Mouse (Mus musculus): ENCODE results near the gene Lamb3.

Gene Lamb3

GRCm38 (mm10) chr1:193348261-193348962, 140.9 kb downstream of the Lamb3 start:
- DNase-seq = no peak

GRCm38 (mm10) chr1:193349702-193350545, 142.4 kb downstream of the Lamb3 start:
- no peak for DNase-seq

- no peak for DNase-seq
Measured at GRCm38 (mm10) chr1:193350546-193350801, 143.0 kb downstream of the Lamb3 start.

- peak in 1 of 2 experiments; percentile 47 for DNase-seq
Measured at GRCm38 (mm10) chr1:193351583-193351982, 144.1 kb downstream of the Lamb3 start.

DNA sequence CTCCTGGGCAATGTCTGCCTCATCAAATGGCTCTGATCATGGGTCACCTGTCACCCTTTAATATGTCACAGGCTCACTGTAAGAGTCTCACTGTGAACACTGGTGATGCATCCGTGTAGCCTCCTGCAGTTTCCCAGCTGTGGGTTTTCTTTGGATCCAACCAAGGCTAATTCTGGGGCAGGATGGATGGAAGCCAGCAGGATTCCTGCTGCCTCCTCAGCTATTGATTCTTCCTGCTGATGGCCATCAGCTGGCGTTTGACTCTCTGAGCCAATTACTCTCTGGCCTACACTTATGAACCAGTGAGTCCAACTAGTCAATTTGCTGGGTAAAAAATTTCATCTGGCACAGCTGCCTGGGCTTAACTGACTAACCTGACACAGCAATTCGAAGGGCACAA, 151.7 kb downstream of the Lamb3 start:
- DNase-seq = peak in 1 of 2 experiments; percentile 38

DNA sequence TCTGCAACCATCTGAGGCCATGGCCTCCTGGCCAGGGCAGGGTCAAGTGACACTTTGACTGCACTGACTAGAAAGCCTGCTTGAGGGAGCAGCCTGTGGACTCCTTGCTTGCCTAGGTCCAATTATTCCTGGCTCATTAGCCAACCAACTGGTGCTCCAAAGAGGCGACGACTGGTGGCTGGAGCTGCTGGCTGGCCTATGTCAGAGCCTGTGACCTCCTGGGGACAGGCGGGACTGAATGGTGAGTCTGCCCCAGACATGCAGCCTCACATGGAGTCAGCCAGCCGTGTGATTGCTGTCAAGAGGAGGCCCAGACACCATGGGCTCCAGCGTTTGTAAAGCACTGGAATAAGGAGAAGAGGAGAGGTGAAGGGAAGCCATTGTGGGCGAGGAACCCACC, 153.7 kb downstream of the Lamb3 start:
- no peak for DNase-seq

GRCm38 (mm10) chr1:193362078-193362477, 154.6 kb downstream of the Lamb3 start:
- DNase-seq = no peak

DNA sequence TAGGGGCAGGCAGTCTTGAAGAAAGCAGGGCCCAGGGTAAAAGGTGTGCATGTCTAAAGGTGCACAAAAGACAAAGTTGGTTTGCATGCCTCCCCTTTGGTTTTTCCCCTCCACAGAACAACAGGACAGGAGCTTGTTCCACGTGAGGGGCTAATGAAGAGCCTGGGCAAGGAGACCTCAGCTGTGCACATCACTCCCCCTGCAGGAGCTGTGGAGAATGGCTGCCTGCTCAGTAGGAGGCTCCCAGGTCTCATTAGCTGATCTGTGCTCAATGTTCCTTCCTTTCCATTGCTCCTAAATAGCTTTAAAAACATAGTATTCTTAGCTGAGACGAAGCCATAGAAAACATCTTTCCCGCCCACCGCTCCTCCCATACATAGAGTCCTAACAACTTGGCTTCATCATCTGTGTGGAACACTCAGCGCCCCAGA, 156.3 kb downstream of the Lamb3 start:
- DNase-seq = peak; percentile 70 to 78

GRCm38 (mm10) chr1:193368055-193368454, 160.6 kb downstream of the Lamb3 start:
- peak; percentile 44 to 56 for DNase-seq

DNA sequence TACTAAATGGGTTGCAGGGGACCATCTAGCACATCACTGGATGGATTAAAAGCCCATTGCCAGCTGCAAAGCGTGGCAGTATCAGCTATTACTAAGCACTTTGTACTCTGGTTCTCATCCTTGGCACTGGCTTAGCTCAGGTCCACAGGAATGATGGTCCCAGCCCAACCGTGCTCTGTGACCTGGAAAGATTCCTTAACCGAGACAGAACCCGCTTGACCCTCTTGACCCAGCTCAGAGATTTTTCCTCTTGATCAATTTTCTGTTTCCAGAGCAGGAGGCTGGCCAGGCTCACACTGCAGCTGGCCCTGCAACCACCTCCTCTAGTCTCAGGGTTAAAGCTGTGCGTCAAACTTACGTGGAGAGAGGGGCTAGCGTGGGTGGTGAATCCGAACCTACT, 161.6 kb downstream of the Lamb3 start:
- no peak for DNase-seq

- peak; percentile 54 to 65 for DNase-seq
Measured at GRCm38 (mm10) chr1:193370096-193370495, 162.6 kb downstream of the Lamb3 start, which contains the start of gene Camk1g. TSS of gene Camk1g (minus strand) at chr1:193370298.

DNA sequence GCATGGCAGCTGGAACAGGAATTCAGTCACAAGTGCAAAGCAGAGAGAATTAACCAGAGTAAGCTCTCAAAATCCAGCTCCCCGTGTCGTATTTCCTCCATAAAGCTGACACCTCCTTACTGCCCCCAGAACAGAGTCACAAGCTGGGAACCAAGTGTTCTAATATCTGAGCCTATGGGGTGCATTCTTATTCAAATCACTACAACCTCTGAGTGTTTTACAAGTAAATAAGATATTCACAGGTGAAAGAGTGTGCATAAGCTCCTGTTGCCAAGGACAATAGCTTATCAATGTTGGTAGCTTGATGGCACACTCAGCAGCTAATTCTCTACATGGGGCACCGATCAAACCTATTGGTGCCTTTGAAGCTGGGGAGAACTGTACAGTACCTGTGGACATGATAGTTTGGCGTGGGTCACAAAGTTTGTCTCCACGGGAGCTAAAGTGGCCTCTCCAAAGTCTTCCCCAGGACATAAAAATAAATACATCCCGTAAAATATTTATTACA, 166.5 kb downstream of the Lamb3 start:
- no peak for DNase-seq

DNA sequence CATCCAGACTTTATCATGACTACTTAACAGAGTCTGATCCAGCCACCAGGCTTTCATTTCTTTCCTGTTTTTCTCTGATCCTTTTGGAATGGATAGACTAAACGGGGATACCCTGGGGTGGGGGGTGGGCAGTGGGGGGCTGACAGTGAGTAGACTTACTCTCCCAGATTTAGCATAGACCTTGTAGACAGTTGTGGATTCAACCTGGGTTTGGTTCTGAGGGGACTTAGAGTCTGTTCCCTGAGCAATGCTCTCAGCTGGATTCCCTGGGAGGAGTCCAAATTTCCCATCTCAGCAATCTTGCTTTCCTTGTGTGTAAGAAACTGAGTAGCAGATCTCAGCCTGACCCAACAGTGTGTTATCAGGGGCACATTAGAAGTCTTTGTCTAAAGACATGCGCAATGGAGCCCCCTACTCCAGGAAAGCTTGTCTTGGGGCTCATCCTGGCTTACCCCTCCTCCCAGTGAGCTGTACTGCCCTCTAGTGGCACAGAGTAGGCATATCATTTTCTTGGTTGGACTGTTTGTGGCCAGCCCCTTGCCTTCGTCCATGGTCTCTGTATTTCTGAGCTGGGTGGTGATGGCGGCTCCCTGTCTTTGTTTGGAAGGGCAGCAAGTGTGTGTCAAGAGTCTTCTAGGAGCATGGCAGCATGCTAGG, 169.1 kb downstream of the Lamb3 start:
- DNase-seq = peak; percentile 59 to 68

DNA sequence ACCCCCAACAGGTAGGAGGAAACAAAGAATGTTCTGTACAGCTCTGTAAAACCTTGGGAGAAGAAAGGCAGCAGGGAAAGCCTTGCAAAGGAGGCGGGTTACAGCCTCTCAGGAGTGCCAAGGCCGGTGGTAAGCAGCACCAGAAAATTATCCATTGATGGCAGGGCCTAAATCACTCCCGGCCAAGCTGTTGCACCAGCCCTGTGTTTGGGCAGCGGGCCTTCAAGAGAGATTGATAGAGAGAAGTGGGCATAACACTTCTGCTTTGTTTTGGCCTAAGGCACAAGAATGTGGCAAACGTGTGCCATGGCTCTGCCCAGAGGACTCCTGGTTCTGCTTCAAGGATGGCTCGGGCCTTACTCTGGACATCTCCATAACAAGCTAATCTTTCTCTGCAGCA, 172.1 kb downstream of the Lamb3 start:
- DNase-seq = no peak

DNA sequence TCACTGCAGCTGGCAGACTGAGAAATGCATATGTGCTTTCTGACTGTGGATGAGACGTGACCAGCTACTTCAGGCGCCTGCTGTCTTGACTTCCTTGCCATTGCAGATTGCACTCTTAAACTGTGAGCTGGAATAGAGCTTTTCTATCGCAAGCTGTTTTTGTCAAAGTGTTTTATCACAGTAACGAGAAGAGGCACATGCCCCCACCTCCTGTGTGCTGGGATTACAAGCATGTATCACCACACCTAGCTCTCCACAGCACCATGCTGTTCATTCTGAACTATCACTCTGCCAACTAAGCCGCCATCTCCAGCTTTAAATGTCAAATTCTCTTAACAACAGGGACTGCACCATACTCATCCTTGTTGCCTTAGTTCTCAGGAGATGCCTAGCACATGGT, 173.4 kb downstream of the Lamb3 start:
- DNase-seq = no peak

DNA sequence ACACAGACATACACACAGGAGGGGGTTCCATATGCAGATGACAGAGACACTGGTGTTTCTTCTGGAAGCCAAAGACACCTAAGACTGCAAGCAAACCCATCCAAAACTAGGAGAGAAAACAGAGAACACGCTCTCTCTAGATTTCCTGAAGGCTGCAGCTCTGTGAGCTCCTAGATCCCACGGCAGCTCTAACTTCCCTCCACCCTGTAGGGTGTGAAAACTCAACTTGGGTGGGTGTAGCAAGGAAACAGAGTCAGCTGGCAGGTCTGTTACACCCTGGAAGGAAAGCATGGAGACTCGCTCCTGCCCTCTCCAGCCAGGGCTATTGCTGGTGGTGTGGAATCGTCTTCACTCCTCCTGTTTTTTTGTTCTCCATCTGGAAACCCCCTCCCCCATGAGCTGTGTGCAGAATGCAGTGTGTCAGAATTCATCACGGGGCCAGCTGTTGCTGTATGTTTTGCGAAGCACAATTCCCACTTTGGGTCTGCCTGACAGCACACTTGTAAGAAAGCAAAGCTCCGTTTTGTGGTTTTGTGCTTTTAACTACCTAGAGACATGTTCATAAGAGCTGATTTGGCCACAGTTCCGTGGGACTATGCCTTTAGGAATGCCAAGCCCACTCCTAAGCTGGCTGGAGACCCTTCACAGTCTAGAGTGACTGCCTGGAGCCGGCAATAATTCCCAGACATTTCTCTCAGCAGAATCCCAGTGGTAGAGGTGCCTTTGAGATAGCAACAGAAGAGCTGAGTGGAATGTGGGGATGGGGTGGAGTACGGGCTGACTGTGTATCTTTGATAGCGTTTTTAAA, 174.3 kb downstream of the Lamb3 start:
- peak in 1 of 2 experiments; percentile 37 for DNase-seq

- peak; percentile 70 to 79 for DNase-seq
Measured at GRCm38 (mm10) chr1:193382435-193382834, 174.9 kb downstream of the Lamb3 start.

DNA sequence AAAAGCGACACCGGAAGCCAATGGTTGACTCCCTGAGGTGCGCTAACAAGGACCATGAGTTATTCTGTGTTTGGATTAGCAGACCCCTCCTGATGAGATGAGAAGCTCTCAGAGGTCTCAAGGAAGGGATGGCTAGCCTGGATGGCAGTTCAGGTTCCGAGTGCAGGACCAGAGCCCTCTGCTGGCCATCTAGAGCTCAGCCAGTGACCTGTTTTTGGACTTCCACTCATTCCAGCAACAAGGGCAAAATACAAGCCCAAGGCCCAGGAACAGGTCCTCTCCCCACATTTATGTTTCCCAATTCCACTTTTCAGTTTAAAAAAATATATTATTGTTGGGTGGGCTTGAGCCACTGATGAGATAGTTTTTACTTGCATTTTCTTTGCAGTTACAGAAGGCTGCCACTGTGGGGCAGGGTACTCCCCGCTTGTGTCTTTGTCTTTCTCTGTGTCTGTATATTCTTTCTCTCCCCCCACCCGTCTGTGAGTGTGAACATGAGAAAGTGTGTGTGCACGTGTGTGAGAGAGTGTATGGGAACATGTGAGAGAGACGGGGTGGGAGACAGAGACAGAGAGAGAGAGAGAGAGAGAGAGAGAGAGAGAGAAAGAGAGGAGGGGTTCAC, 175.5 kb downstream of the Lamb3 start:
- DNase-seq = peak; percentile 66 to 79

DNA sequence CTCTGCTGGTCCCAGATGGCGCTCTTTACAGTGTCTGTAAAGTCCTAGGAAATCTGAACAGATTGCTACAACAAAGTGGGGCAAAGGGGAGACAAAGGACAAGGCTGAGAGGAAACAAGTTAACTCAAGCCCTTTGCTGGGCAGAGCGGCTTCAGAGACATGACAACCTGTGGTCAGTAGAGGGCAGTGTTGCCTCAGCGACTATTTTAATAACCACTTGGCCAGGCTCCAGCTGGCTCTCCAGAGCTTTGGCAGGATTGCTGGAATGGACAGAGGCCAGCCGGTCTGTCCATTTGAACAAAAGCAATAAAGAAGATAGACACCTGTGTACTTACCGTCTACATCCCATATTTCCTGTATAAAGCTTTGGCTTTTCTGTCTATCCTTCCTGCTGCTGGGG, 178.6 kb downstream of the Lamb3 start:
- DNase-seq = peak; percentile 90 to 91

DNA sequence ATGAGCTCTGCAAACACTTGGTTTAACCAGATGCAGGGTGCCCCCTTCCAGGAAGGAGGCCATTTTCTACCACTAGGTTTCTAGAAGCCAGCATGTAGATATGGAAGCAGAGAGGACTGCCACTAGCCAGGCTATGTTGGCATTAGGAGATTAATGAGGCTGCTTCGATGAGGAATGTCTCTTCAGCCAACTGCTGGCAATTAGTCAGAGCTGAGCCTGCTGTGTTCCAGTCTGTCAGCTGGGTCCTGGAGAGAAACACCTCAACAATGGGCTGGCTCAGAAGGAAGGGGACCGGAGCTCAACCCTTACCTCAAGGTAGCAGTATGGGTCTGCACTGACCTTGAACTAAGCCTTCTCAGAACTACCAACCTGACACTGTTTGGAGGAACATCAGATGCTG, 179.7 kb downstream of the Lamb3 start:
- no peak for DNase-seq

- DNase-seq = no peak
Measured at GRCm38 (mm10) chr1:193389505-193389904, 182.0 kb downstream of the Lamb3 start.

- no peak for DNase-seq
Measured at GRCm38 (mm10) chr1:193390004-193390403, 182.5 kb downstream of the Lamb3 start.
